ENCODE assay signal across 20 mouse cellular contexts in genomic region chr1:80045141-80045540, GRCm38 (mm10).
"Had no signal": no experiment of that assay in that cellular context is flagged by ENCODE, and none has a peak within 500 bp of the region (broad histone marks: within the 10 kb centered on the region; RNA-seq: fewer than 3 reads in every experiment).

No protein-coding gene starts in this region.

- DNase-seq: forebrain, postnatal 0 days; gastrocnemius, adult 2 months; gastrocnemius, postnatal 10 days; gastrocnemius, postnatal 36 days; kidney, adult 11 months; kidney, adult 2 months; kidney, postnatal 14 days; kidney, postnatal 36 days; layer of hippocampus, adult 9-11 months; layer of hippocampus, postnatal 36 days; left cerebral cortex, postnatal 4 days had no signal

- H3K9ac ChIP-seq: forebrain, postnatal 0 days; hindbrain, embryonic 13.5 days; hindbrain, embryonic 15.5 days; limb, embryonic 13.5 days; limb, embryonic 15.5 days; liver, embryonic 12.5 days; liver, embryonic 14.5 days had no signal

- H3K4me1 ChIP-seq: hindbrain, embryonic 13.5 days; hindbrain, embryonic 15.5 days; limb, embryonic 13.5 days; limb, embryonic 15.5 days; liver, embryonic 12.5 days had no signal

- ATAC-seq: forebrain, postnatal 0 days; hindbrain, postnatal 0 days; intestine, embryonic 16.5 days; liver, embryonic 12.5 days had no signal

- H3K36me3 ChIP-seq: hindbrain, embryonic 13.5 days; hindbrain, embryonic 15.5 days; limb, embryonic 13.5 days; limb, embryonic 15.5 days; liver, embryonic 12.5 days had no signal

- H3K4me2 ChIP-seq: heart, embryonic 11.5 days; hindbrain, embryonic 13.5 days; hindbrain, embryonic 15.5 days; limb, embryonic 13.5 days; limb, embryonic 15.5 days; liver, embryonic 12.5 days had no signal

- H3K4me3 ChIP-seq: gastrocnemius, adult 2 months; hindbrain, embryonic 13.5 days; hindbrain, embryonic 15.5 days; limb, embryonic 13.5 days; limb, embryonic 15.5 days; liver, embryonic 12.5 days had no signal

- H3K27ac ChIP-seq: gastrocnemius, adult 2 months; hindbrain, embryonic 13.5 days; hindbrain, embryonic 15.5 days; hindbrain, postnatal 0 days; limb, embryonic 13.5 days; limb, embryonic 15.5 days; liver, embryonic 12.5 days; liver, embryonic 14.5 days had no signal

- H3K9me3 ChIP-seq: hindbrain, embryonic 13.5 days; hindbrain, embryonic 15.5 days; limb, embryonic 13.5 days; limb, embryonic 15.5 days; liver, embryonic 12.5 days had no signal

- H3K27me3 ChIP-seq: hindbrain, embryonic 13.5 days; hindbrain, embryonic 15.5 days; limb, embryonic 13.5 days; limb, embryonic 15.5 days; liver, embryonic 12.5 days had no signal
